Mouse (Mus musculus) megakaryocyte-erythroid progenitor cell, adult 5-6 weeks (primary cell): Measurements from ENCODE around the gene Toe1. TPM values are rescaled to one million over a fixed set of nuclear protein-coding genes. Genes with fewer than 3 reads are reported as not detected.
"Not testable (repeated sequence)": the region's sequence is repeated elsewhere in the genome, so short reads cannot be mapped to it uniquely, and the experiment has no call there.

Experiments
- ATAC-seq: replicated peaks from 2 replicates; pipeline ENCODE4 v1.8.0; 2016; ENCODE audit warnings: mild to moderate bottlenecking, inconsistent platforms; ENCODE audit not compliant: severe bottlenecking, poor library complexity, low FRiP score, low TSS enrichment
- total RNA-seq, 2 experiments: library from RNA; stranded (forward) in 1 of 2; stranded (reverse) in 1 of 2; fragments of 200-1000, 215-1000 nt in 1 of 2; fragments of >200 nt in 1 of 2; fragmentation: Nextera tagmentation in 1 of 2; gene quantifications; 2 replicates each; pipeline ENCODE4 v1.2.3; 2014 to 2017

The Toe1 gene
- 21.8 and 25.8 TPM in 2 replicates for total RNA-seq (2014; fragmentation: Nextera tagmentation)
- total RNA-seq (2017) = 50.7 and 76.1 TPM in 2 replicates

GRCm38 (mm10) chr4:116807197-116808129 is at the start of gene Toe1, which contains the start of gene Mutyh:
Gene Toe1 (minus strand): TSS chr4:116807640.
Gene Mutyh (plus strand): TSS chr4:116807723.
- peak; percentile 95 for ATAC-seq

GRCm38 (mm10) chr4:116857203-116857602 is 49.8 kb upstream of the Toe1 start:
- no peak for ATAC-seq

- no peak for ATAC-seq
Measured at GRCm38 (mm10) chr4:116854286-116854685, 46.8 kb upstream of the Toe1 start.

- ATAC-seq = no peak
Measured at GRCm38 (mm10) chr4:116849901-116850300, 42.5 kb upstream of the Toe1 start.

- ATAC-seq = no peak
Measured at GRCm38 (mm10) chr4:116844324-116844723, 36.9 kb upstream of the Toe1 start.

GRCm38 (mm10) chr4:116840841-116841240 is 33.4 kb upstream of the Toe1 start:
- no peak for ATAC-seq

- not testable (repeated sequence) for ATAC-seq
Measured at GRCm38 (mm10) chr4:116840096-116840495, 32.7 kb upstream of the Toe1 start.

- ATAC-seq = no peak
Measured at GRCm38 (mm10) chr4:116838999-116839398, 31.6 kb upstream of the Toe1 start.

- no peak for ATAC-seq
Measured at GRCm38 (mm10) chr4:116830070-116830368, 22.6 kb upstream of the Toe1 start.

GRCm38 (mm10) chr4:116829364-116830069 is 22.1 kb upstream of the Toe1 start:
- ATAC-seq = no peak

GRCm38 (mm10) chr4:116827819-116828218 is 20.4 kb upstream of the Toe1 start:
- peak; percentile 67 for ATAC-seq

- peak; percentile 51 for ATAC-seq
Measured at GRCm38 (mm10) chr4:116824541-116825004, 17.1 kb upstream of the Toe1 start.

- ATAC-seq = no peak; the same call in 1 of the 2 replicates
Measured at GRCm38 (mm10) chr4:116821694-116822016, 14.2 kb upstream of the Toe1 start, which contains the start of gene Hpdl. Gene Hpdl (minus strand): TSS chr4:116821707.

- ATAC-seq = peak; percentile 76
Measured at GRCm38 (mm10) chr4:116820902-116821693, 13.7 kb upstream of the Toe1 start.

GRCm38 (mm10) chr4:116819968-116820901 is 12.8 kb upstream of the Toe1 start:
- no peak for ATAC-seq

GRCm38 (mm10) chr4:116817486-116817885 is 10.0 kb upstream of the Toe1 start:
- ATAC-seq = no peak

- ATAC-seq = no peak
Measured at GRCm38 (mm10) chr4:116815276-116815675, 7.8 kb upstream of the Toe1 start.

GRCm38 (mm10) chr4:116811012-116811411 is 3.6 kb upstream of the Toe1 start:
- no peak for ATAC-seq

- ATAC-seq = peak; percentile 83
Measured at GRCm38 (mm10) chr4:116799901-116800300, 7.5 kb downstream of the Toe1 start.
